Mouse (Mus musculus) myocyte (in vitro differentiated cells): ENCODE measurements around the gene Nemf. TPM values are rescaled to one million over a fixed set of nuclear protein-coding genes. Genes with fewer than 3 reads are reported as not detected.
"Not testable (repeated sequence)": the region's sequence is repeated elsewhere in the genome, so short reads cannot be mapped to it uniquely, and the experiment has no call there.

Experiments
- H3K27me3 ChIP-seq: one replicate; pipeline ENCODE4 v1.6.1; 2011; ENCODE audit not compliant: control insufficient read depth, insufficient read depth, insufficient read length
- H3K36me3 ChIP-seq: one replicate; pipeline ENCODE4 v1.6.1; 2011; ENCODE audit not compliant: control insufficient read depth, insufficient read depth
- H3K4me2 ChIP-seq: one replicate; pipeline ENCODE4 v1.6.1; 2011; ENCODE audit warnings: low read depth, control low read depth
- H3K4me3 ChIP-seq: one replicate; pipeline ENCODE4 v1.5.1; 2011; ENCODE audit warnings: mild to moderate bottlenecking, control low read depth, moderate library complexity
- H3K79me2 ChIP-seq: one replicate; pipeline ENCODE4 v1.6.1; 2011; ENCODE audit not compliant: control insufficient read depth, insufficient read depth
- H3ac ChIP-seq: one replicate; pipeline ENCODE4 v1.6.1; 2011; ENCODE audit not compliant: control insufficient read depth, insufficient read length
- CEBPB ChIP-seq: IDR thresholded peaks from 2 replicates; pipeline ENCODE4 v1.6.1; 2011; ENCODE audit warnings: mild to moderate bottlenecking, moderate library complexity; ENCODE audit not compliant: poor library complexity, insufficient read depth, severe bottlenecking
- E2F4 ChIP-seq: IDR thresholded peaks from one replicate; pipeline ENCODE4 v1.6.1; 2011; ENCODE audit warnings: mild to moderate bottlenecking, control low read depth, moderate library complexity; ENCODE audit not compliant: insufficient read depth
- MAX ChIP-seq: IDR thresholded peaks from one replicate; pipeline ENCODE4 v1.6.1; 2011; ENCODE audit warnings: low read depth, mild to moderate bottlenecking, control low read depth
- MYOD1 ChIP-seq, 3 experiments: IDR thresholded peaks; one replicate each; pipeline ENCODE4 v1.6.1; 2011; ENCODE audit warnings: control low read depth in 2 of 3, low read depth in 2 of 3, mild to moderate bottlenecking in 2 of 3, moderate library complexity in 1 of 3; ENCODE audit not compliant: insufficient read length in 2 of 3, control insufficient read depth in 1 of 3
- MYOG ChIP-seq, 3 experiments: IDR thresholded peaks; one replicate each; pipeline ENCODE4 v1.6.1; 2011; ENCODE audit warnings: control low read depth in 2 of 3, low read depth in 2 of 3, mild to moderate bottlenecking in 2 of 3; ENCODE audit not compliant: insufficient read length in 2 of 3, control insufficient read depth in 1 of 3, insufficient read depth in 1 of 3
- POLR2A ChIP-seq: IDR thresholded peaks from one replicate; pipeline ENCODE4 v1.6.1; 2011; ENCODE audit warnings: low read depth, mild to moderate bottlenecking, control low read depth, moderate library complexity; ENCODE audit not compliant: insufficient read length
- POLR2AphosphoS2 ChIP-seq: IDR thresholded peaks from one replicate; pipeline ENCODE4 v1.6.1; 2011; ENCODE audit warnings: low read depth, control low read depth; ENCODE audit not compliant: insufficient read length
- REST ChIP-seq: IDR thresholded peaks from one replicate; pipeline ENCODE4 v1.6.1; 2011; ENCODE audit warnings: mild to moderate bottlenecking, control low read depth, moderate library complexity; ENCODE audit not compliant: insufficient read depth, insufficient read length
- SRF ChIP-seq: IDR thresholded peaks from one replicate; pipeline ENCODE4 v1.6.1; 2011; ENCODE audit warnings: low read depth; ENCODE audit not compliant: control insufficient read depth, insufficient read length
- TCF12 ChIP-seq: IDR thresholded peaks from one replicate; pipeline ENCODE4 v1.6.1; 2011; ENCODE audit warnings: mild to moderate bottlenecking, control low read depth; ENCODE audit not compliant: poor library complexity, insufficient read depth, severe bottlenecking
- TCF3 ChIP-seq: IDR thresholded peaks from one replicate; pipeline ENCODE4 v1.6.1; 2011; ENCODE audit warnings: low read depth, control low read depth; ENCODE audit not compliant: insufficient read length
- USF1 ChIP-seq: IDR thresholded peaks from one replicate; pipeline ENCODE4 v1.6.1; 2011; ENCODE audit warnings: low read depth, mild to moderate bottlenecking, control low read depth, moderate library complexity
- polyA plus RNA-seq: library from polyadenylated mRNA; unstranded; fragments of >200 nt; fragmentation: generic; extraction: Trizol; gene quantifications from one replicate; pipeline ENCODE4 v1.2.1, GENCODE M21; 2012; ENCODE audit warnings: missing spikeins

Nemf gene
- polyA plus RNA-seq, 1 experiment = 6.8 TPM

DNA sequence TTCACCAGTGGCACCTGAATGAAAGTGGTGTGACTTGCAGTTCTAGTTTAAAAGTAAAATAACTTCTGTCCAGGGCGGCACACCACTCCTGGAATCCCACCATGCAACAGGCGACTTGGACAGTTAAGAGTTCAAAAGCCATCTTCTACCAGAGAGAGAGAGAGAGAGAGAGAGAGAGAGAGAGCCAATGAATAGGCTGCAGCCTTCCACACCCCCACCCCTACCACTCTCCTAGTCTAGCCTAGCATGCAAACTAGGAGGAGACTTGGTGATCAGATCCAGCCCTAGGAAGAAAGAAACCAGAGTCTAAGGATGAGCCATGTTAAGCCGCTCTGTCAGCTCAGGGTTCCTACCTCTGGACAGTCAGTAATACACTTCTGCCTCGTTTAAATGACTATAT, 5.4 kb upstream of the Nemf start:
- Histone ChIP-seq H3K4me2 (peak overlapping the region; percentile 96), H3K4me3 (peak overlapping the region; percentile 37), H3K27me3 (no peaks in the 10 kb centered on the region), H3ac (no peak overlapping the region), H3K36me3 (no peaks in the 10 kb centered on the region), H3K79me2 (no peaks in the 10 kb centered on the region)
- TF ChIP-seq USF1 (no peak), TCF3 (no peak), MYOD1 (IDR thresholded peaks at IDR 0.05; ENCODE audit: control insufficient read depth in 1 of 3, insufficient read length in 2 of 3, low read depth in 2 of 3) (no peak), POLR2A (no peak), MYOG (IDR thresholded peaks at IDR 0.05; ENCODE audit: control insufficient read depth in 1 of 3, insufficient read depth in 1 of 3, insufficient read length in 2 of 3, low read depth in 2 of 3) (no peak), POLR2AphosphoS2 (no peak)

DNA sequence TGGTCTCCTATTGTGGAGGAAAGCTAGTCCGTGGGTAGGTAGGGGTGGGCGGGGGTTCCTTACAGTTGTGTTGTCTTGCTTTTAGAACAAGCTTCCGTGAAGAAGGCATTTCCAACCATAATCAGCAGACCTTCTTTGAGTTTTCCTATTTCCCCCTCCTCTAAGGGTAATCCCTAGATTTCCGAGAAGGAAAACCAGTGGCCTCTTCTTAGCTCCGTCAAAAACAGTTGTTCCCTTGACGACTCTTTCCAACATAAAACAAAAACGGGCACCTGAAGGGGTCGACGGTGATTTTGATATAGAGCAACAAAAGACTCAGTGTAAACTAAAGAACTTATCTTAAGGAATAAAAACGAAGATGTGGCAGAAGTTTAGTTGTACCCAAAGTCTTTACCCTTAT, 5.0 kb upstream of the Nemf start:
- Histone ChIP-seq H3K36me3 (no peaks in the 10 kb centered on the region), H3K4me3 (peak overlapping the region; percentile 37), H3K79me2 (no peaks in the 10 kb centered on the region), H3K4me2 (peak overlapping the region; percentile 96), H3ac (no peak overlapping the region), H3K27me3 (no peaks in the 10 kb centered on the region)
- no peak for TF ChIP-seq MYOD1 (IDR thresholded peaks at IDR 0.05; ENCODE audit: control insufficient read depth in 1 of 3, insufficient read length in 2 of 3, low read depth in 2 of 3)
- no peak for TF ChIP-seq MYOG (IDR thresholded peaks at IDR 0.05; ENCODE audit: control insufficient read depth in 1 of 3, insufficient read depth in 1 of 3, insufficient read length in 2 of 3, low read depth in 2 of 3)
- no peak for TF ChIP-seq POLR2AphosphoS2
- TF ChIP-seq TCF12 = no peak
- no peak for TF ChIP-seq CEBPB
- TF ChIP-seq TCF3 = no peak
- TF ChIP-seq POLR2A = no peak
- TF ChIP-seq E2F4 = no peak
- no peak for TF ChIP-seq REST
- TF ChIP-seq USF1 = no peak

DNA sequence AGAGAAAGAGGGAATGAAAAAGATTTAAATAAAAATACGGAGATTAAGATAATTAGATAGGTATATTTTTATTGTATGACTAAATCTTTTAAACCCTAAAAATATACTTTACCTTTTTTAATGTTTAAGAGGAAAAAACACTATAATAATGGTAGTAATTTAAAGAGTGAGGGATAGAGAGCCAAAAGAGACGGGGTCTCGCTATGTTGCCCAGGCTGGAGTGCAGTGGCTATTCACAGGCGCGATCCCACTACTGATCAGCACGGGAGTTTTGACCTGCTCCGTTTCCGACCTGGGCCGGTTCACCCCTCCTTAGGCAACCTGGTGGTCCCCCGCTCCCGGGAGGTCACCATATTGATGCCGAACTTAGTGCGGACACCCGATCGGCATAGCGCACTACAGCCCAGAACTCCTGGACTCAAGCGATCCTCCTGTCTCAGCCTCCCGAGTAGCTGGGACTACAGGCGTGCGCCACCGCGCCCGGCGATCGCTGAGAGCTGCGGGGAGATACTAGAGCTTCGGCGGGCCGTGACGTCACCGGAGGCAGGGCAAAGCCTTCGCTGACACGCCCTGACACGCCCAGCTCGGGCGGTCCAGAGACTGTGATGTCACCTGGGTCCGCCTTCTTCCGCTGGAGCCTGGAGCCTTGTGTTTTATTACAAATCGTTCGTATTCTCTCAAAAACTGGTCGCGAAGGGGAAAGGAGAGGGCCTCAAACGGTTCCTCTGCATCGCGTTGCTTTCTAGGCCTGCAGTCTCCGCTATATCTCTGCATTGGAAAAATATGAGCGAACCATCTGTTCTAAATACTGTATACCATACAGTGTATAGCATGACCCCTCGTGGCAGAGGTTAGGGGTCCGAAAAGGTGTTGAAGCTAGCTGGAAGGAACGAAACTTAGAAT, 4.3 kb upstream of the Nemf start:
- H3K27me3 ChIP-seq = not testable (repeated sequence)

DNA sequence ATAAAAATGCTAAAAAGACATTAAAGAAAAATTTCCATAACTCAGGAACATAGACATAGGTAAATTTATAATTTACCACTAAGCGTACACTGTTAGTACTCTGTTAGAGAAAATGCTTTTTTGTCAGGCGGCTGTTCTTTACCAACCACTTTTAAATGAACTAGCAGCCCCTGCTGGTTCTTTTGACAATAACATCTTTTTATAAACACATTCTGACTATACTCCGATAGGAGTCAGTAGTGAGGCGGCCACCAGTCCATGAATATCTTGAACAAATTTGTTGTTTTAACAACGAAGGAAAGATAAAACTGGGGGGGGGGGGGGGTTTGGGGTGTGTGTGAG, 3.7 kb upstream of the Nemf start:
- TF ChIP-seq TCF3 (no peak), SRF (no peak), CEBPB (no peak), POLR2A (no peak), REST (no peak), TCF12 (no peak), E2F4 (no peak), MYOG (IDR thresholded peaks at IDR 0.05; ENCODE audit: control insufficient read depth in 1 of 3, insufficient read depth in 1 of 3, insufficient read length in 2 of 3, low read depth in 2 of 3) (no peak), MYOD1 (IDR thresholded peaks at IDR 0.05; ENCODE audit: control insufficient read depth in 1 of 3, insufficient read length in 2 of 3, low read depth in 2 of 3) (no peak), USF1 (no peak), POLR2AphosphoS2 (no peak), MAX (no peak)
- no peaks in the 10 kb centered on the region for H3K27me3 ChIP-seq
- H3ac ChIP-seq = no peak overlapping the region
- no peak overlapping the region for H3K4me3 ChIP-seq
- H3K36me3 ChIP-seq = no peaks in the 10 kb centered on the region
- H3K79me2 ChIP-seq = peaks cover 10% of the 10 kb centered on the region
- no peak overlapping the region for H3K4me2 ChIP-seq

More for the DNA sequence above, 4.3 kb upstream of the Nemf start:
- not testable (repeated sequence) for H3K36me3 ChIP-seq, H3ac ChIP-seq, H3K79me2 ChIP-seq
- Histone ChIP-seq H3K4me3 (peak overlapping the region; percentile 37), H3K4me2 (peak overlapping the region; percentile 96)
- peak; percentile 71 for TF ChIP-seq POLR2AphosphoS2
- peak; percentile 64 for TF ChIP-seq POLR2A

DNA sequence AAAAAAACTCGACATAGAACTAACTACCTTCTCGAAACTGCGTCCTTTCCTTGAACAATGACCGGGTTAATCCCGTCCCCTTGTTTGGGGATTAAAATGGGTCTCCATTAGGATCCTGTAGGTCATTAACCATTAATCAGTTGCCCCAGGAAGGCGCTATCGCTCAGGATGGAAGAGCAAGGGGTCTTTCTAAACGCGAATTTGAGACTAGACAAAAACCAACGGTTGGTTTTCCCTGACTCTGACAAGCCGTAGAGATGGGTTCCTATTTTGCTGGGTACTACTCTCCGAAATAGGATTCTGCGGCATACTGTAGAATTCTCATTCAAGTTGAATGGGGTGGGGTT, 308 bp upstream of the Nemf start:
- Histone ChIP-seq H3ac (peak overlapping the region; percentile 83), H3K27me3 (no peaks in the 10 kb centered on the region), H3K79me2 (peaks cover 18% of the 10 kb centered on the region), H3K4me2 (peak overlapping the region; percentile 90), H3K4me3 (peak overlapping the region; percentile 80), H3K36me3 (peaks cover 16% of the 10 kb centered on the region)
- TF ChIP-seq POLR2AphosphoS2 (no peak), TCF3 (no peak), POLR2A (no peak), CEBPB (no peak), SRF (no peak), MYOD1 (IDR thresholded peaks at IDR 0.05; ENCODE audit: control insufficient read depth in 1 of 3, insufficient read length in 2 of 3, low read depth in 2 of 3) (no peak), REST (no peak), E2F4 (no peak), MYOG (IDR thresholded peaks at IDR 0.05; ENCODE audit: control insufficient read depth in 1 of 3, insufficient read depth in 1 of 3, insufficient read length in 2 of 3, low read depth in 2 of 3) (no peak), USF1 (no peak)
